Mouse (Mus musculus) heart, embryonic 13.5 days (tissue): Measurements from ENCODE around the gene Prdm4. TPM values are rescaled to one million over a fixed set of nuclear protein-coding genes. Genes with fewer than 3 reads are reported as not detected.
A peak's percentile ranks its signal among the peaks of the same experiment; 100 is the strongest.

Experiments used
- ATAC-seq: fragments of 200-750 bp; cut with Nextera tagmentation; 2 replicates; pipeline ENCODE4 v1.8.0; 2017; ENCODE audit warnings: moderate TSS enrichment; ENCODE audit not compliant: insufficient number of reproducible peaks, low FRiP score, low TSS enrichment; ENCODE audit errors: extremely low read depth
- H3K27ac ChIP-seq: fragments of 300-500 bp; sonication (generic); replicated peaks from 2 replicates; pipeline ENCODE4 v1.5.1; 2015; ENCODE audit warnings: moderate library complexity, mild to moderate bottlenecking, inconsistent platforms
- H3K27me3 ChIP-seq: fragments of 300-500 bp; sonication (generic); replicated peaks from 2 replicates; pipeline ENCODE4 v1.6.1; 2015; ENCODE audit warnings: mild to moderate bottlenecking, inconsistent platforms
- H3K36me3 ChIP-seq: fragments of 300-500 bp; sonication (generic); 2 replicates; pipeline ENCODE4 v1.6.1; 2015; ENCODE audit warnings: mild to moderate bottlenecking, inconsistent platforms
- H3K4me1 ChIP-seq: fragments of 300-500 bp; sonication (generic); 2 replicates; pipeline ENCODE4 v1.6.1; 2015; ENCODE audit warnings: inconsistent platforms
- H3K4me2 ChIP-seq: fragments of 300-500 bp; sonication (generic); 2 replicates; pipeline ENCODE4 v1.6.1; 2015; ENCODE audit warnings: inconsistent platforms, mild to moderate bottlenecking, moderate library complexity
- H3K4me3 ChIP-seq: fragments of 300-500 bp; sonication (generic); 2 replicates; pipeline ENCODE4 v1.5.1; 2015; ENCODE audit warnings: moderate library complexity, mild to moderate bottlenecking, inconsistent platforms
- H3K9ac ChIP-seq: fragments of 300-500 bp; sonication (generic); 2 replicates; pipeline ENCODE4 v1.6.1; 2015; ENCODE audit warnings: inconsistent platforms, mild to moderate bottlenecking, moderate library complexity
- H3K9me3 ChIP-seq: fragments of 300-500 bp; sonication (generic); 2 replicates; pipeline ENCODE4 v1.6.1; 2016; ENCODE audit warnings: inconsistent platforms
- WGBS: fragments of 180-500 bp; shearing (Covaris S2); methylation state at CpG from one replicate; pipeline ENCODE4 v1.1.7; 2015; ENCODE audit warnings: mixed read lengths; 5-methylcytosine and 5-hydroxymethylcytosine counted together
- polyA plus RNA-seq: library from polyadenylated mRNA; unstranded; fragments of >200 nt; fragmentation: Nextera tagmentation; extraction: Ambion mirVana; gene quantifications from 2 replicates; pipeline ENCODE4 v1.2.1, GENCODE M21; 2015

Gene Prdm4
- polyA plus RNA-seq, 1 experiment from 2014 or later, result 10.5 TPM

- 93% methylated on average over 6 of the region's 6 CpGs for WGBS
- no peak overlapping the region for H3K9ac ChIP-seq
- peaks cover 58% of the 10 kb centered on the region for H3K36me3 ChIP-seq
- no peak overlapping the region for H3K4me2 ChIP-seq
- peaks cover 5% of the 10 kb centered on the region; the same call in 1 of the 2 replicates for H3K9me3 ChIP-seq
- no peaks in the 10 kb centered on the region for H3K27me3 ChIP-seq
- H3K4me1 ChIP-seq, result no peaks in the 10 kb centered on the region
- H3K27ac ChIP-seq, result no peak overlapping the region
- ATAC-seq, result no peak
- H3K4me3 ChIP-seq, result no peak overlapping the region
These were observed 19.5 kb upstream of the Prdm4 start for GRCm38 (mm10) chr10:85936280-85936965.

DNA sequence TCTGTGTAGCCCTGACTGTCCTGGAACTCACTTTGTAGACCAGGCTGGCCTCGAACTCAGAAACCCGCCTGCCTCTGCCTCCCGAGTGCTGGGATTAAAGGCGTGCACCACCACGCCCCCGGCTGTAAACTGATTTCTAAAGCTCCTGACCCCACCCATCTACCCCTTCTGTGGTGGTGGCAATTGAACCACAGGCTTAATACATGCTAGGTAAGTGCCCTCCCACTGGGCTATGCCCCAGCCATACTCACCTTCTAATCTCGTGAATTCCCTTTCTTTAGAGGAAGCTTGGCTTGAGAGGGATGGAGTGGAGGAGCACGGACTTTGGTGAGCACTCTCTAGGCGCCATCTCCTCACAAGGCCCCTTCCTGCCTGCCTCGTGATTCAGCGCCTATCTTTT is 13.0 kb upstream of the Prdm4 start:
- Histone ChIP-seq H3K4me3 (no peak overlapping the region), H3K36me3 (no peaks in the 10 kb centered on the region), H3K4me2 (no peak overlapping the region), H3K4me1 (peaks cover 22% of the 10 kb centered on the region), H3K27ac (no peak overlapping the region), H3K9ac (no peak overlapping the region), H3K27me3 (peaks cover 47% of the 10 kb centered on the region), H3K9me3 (no peaks in the 10 kb centered on the region)
- WGBS, result 82% methylated on average over 11 of the region's 11 CpGs
- no peak for ATAC-seq

DNA sequence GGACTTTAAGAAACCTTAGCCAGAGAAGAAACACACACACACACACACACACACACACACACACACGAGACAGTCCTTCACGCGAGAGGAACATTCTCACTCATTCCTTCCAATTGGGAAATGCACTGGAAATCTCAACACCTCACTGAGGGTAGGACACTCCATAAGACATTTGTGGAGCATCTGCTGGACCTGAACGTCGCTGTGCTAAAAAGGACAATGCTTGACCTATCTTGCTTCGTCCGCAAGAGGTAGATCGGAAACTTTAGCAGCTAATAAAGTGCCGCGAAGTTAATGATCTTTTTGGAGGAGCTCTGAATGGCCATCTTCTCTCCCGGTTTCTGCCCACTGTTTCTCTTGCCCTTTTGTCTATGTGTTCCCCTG is 12.3 kb upstream of the Prdm4 start:
- Histone ChIP-seq H3K27me3 (peaks cover 48% of the 10 kb centered on the region), H3K9ac (no peak overlapping the region), H3K36me3 (no peaks in the 10 kb centered on the region), H3K4me3 (peak overlapping the region; percentile 66), H3K4me1 (peaks cover 22% of the 10 kb centered on the region), H3K4me2 (peak overlapping the region; percentile 99), H3K9me3 (no peaks in the 10 kb centered on the region), H3K27ac (no peak overlapping the region)
- WGBS, result 45% methylated on average over 11 of the region's 11 CpGs
- ATAC-seq, result no peak

GRCm38 (mm10) chr10:85928499-85929207 is 11.7 kb upstream of the Prdm4 start:
- no peaks in the 10 kb centered on the region for H3K36me3 ChIP-seq
- H3K27ac ChIP-seq, result no peak overlapping the region
- H3K9me3 ChIP-seq, result no peaks in the 10 kb centered on the region
- WGBS, result 1% methylated on average over 63 of the region's 63 CpGs
- peaks cover 22% of the 10 kb centered on the region for H3K4me1 ChIP-seq
- peaks cover 52% of the 10 kb centered on the region for H3K27me3 ChIP-seq
- ATAC-seq, result no peak; the same call in 1 of the 2 replicates
- H3K4me3 ChIP-seq, result peak overlapping the region; percentile 66
- H3K4me2 ChIP-seq, result peak overlapping the region; percentile 99
- peak overlapping the region; percentile 70 for H3K9ac ChIP-seq

DNA sequence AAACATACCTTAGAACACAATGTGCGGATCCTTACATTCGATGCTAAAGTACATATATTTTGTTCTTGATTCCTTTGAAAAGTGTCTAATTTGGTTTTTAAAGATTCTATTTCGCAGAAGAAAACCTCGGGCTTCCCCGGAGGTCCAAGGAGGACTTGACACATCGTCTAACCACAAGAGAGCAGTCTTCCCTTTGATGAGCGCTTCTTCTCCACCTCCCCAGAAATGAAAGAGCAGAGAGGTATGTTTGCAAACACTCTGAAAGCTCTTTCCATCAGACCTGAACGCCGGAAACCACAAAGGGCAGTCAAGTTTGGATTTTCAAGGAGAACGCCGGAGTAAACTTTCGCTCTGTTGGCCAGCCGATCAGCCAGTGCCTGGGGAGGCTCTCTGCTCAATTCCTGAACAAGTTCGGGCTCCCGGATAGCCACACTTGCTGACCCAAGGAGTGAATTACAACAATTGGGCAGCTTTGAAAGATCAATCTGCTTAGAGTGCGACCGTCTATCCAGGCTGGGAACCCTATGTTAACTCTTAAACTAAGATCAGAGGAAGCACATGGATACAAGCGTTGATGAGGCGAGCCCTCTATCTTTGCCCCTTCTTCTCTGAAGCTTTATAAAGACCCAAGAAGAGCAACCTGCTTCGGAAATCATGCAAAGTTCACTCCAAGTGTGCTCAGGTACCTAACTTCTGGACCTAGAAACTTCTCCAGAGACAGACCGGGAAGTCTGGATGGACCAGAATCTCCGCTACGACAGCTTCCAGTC is 10.9 kb upstream of the Prdm4 start, which contains the start of gene Ascl4:
Ascl4 (plus strand) TSS at position 6 of the 770 bp plus-strand sequence.
- no peaks in the 10 kb centered on the region for H3K36me3 ChIP-seq
- 3% methylated on average over 23 of the region's 23 CpGs for WGBS

GRCm38 (mm10) chr10:85879886-85880486 is 37.0 kb downstream of the Prdm4 start:
- H3K9me3 ChIP-seq, result no peaks in the 10 kb centered on the region
- peaks cover 98% of the 10 kb centered on the region for H3K36me3 ChIP-seq
- no peak overlapping the region for H3K27ac ChIP-seq
- WGBS, result 87% methylated on average over 8 of the region's 8 CpGs
- no peaks in the 10 kb centered on the region for H3K27me3 ChIP-seq
- ATAC-seq, result no peak
- no peak overlapping the region for H3K9ac ChIP-seq
- H3K4me3 ChIP-seq, result no peak overlapping the region
- no peaks in the 10 kb centered on the region for H3K4me1 ChIP-seq
- no peak overlapping the region for H3K4me2 ChIP-seq

More for the DNA sequence above, 10.9 kb upstream of the Prdm4 start, which contains the start of gene Ascl4:
- Histone ChIP-seq H3K27ac (no peak within 1 kb of the TSS), H3K9me3 (no peaks in the 10 kb centered on the region), H3K27me3 (peaks cover 59% of the 10 kb centered on the region), H3K4me1 (peaks cover 22% of the 10 kb centered on the region), H3K4me2 (peak within 1 kb of the TSS; percentile 99), H3K4me3 (peak within 1 kb of the TSS; percentile 66), H3K9ac (peak within 1 kb of the TSS; percentile 70)
- ATAC-seq, result no peak

DNA sequence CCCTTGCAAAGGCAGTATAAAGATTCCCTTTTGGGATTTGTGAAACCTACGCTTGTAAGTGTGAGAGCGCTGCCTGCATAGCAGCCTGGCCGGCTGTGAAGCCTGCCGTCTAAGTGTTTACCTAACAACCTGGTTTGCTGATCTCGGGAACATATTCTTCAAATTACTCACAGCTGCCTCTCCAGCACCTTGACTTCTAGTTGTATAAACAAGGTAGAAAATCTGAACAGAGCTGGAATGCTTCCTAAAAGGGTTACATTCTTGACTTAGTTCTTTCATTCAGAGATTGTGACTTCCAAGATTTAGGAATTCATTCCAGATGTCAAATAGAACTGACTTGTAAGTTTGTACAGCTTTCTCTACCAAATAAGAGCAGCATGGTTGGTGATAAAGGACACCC is 41.1 kb downstream of the Prdm4 start:
- H3K36me3 ChIP-seq, result peaks cover 69% of the 10 kb centered on the region
- H3K4me1 ChIP-seq, result peaks cover 14% of the 10 kb centered on the region
- no peaks in the 10 kb centered on the region for H3K9me3 ChIP-seq
- H3K9ac ChIP-seq, result no peak overlapping the region
- no peak for ATAC-seq
- no peak overlapping the region for H3K4me3 ChIP-seq
- 92% methylated on average over 5 of the region's 5 CpGs for WGBS
- H3K4me2 ChIP-seq, result no peak overlapping the region
- no peaks in the 10 kb centered on the region for H3K27me3 ChIP-seq
- H3K27ac ChIP-seq, result no peak overlapping the region

- ATAC-seq, result no peak
- H3K4me2 ChIP-seq, result no peak overlapping the region
- 86% methylated on average over 13 of the region's 13 CpGs for WGBS
- peaks cover 50% of the 10 kb centered on the region for H3K36me3 ChIP-seq
- no peaks in the 10 kb centered on the region for H3K9me3 ChIP-seq
- H3K4me1 ChIP-seq, result peaks cover 14% of the 10 kb centered on the region
- H3K4me3 ChIP-seq, result no peak overlapping the region
- no peaks in the 10 kb centered on the region for H3K27me3 ChIP-seq
- H3K9ac ChIP-seq, result no peak overlapping the region
- no peak overlapping the region for H3K27ac ChIP-seq
These were observed 42.9 kb downstream of the Prdm4 start for GRCm38 (mm10) chr10:85873861-85874544.

DNA sequence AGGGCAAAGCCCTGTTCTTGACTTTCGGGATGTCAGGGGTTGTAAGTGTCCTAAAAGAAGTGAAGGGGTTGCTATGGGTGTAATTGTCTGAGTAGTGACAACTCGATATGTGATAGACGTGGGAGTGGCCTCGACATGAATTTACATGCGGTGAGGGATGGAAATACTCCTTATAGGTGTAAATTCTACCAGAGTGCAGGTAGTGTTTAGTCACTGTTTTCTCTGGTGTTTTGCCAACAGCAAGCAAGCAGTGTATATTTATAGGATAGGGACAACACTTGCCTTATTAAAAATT is 44.5 kb downstream of the Prdm4 start:
- Histone ChIP-seq H3K27ac (peak overlapping the region; percentile 51), H3K36me3 (peaks cover 35% of the 10 kb centered on the region), H3K9me3 (no peaks in the 10 kb centered on the region), H3K4me3 (peak overlapping the region; percentile 97), H3K9ac (peak overlapping the region; percentile 93), H3K4me2 (peak overlapping the region; percentile 93), H3K27me3 (no peaks in the 10 kb centered on the region), H3K4me1 (peaks cover 14% of the 10 kb centered on the region)
- WGBS, result 1% methylated on average over 5 of the region's 5 CpGs
- ATAC-seq, result no peak

GRCm38 (mm10) chr10:85871698-85872478 is 45.1 kb downstream of the Prdm4 start:
- H3K9ac ChIP-seq, result peak overlapping the region; percentile 93
- peaks cover 29% of the 10 kb centered on the region for H3K36me3 ChIP-seq
- H3K4me2 ChIP-seq, result peak overlapping the region; percentile 93
- no peaks in the 10 kb centered on the region for H3K9me3 ChIP-seq
- H3K27me3 ChIP-seq, result no peaks in the 10 kb centered on the region
- H3K4me3 ChIP-seq, result peak overlapping the region; percentile 97
- H3K27ac ChIP-seq, result peak overlapping the region; percentile 51
- peaks cover 14% of the 10 kb centered on the region for H3K4me1 ChIP-seq
- whole genome bisulfite sequencing, result under 1% methylated on average over 55 of the region's 55 CpGs
- peak; percentile 90; the same call in 1 of the 2 replicates for ATAC-seq
